Mouse (Mus musculus) E14TG2a.4 (cell line): ENCODE results near the gene Elf1.

Experiments used
- H3K27me3 ChIP-seq: 2 replicates; pipeline ENCODE4 v1.6.1; 2014; ENCODE audit warnings: low read length, control low read depth; ENCODE audit not compliant: insufficient read depth
- H3K36me3 ChIP-seq: 2 replicates; pipeline ENCODE4 v1.6.1; 2014; ENCODE audit warnings: low read length, control low read depth; ENCODE audit not compliant: insufficient read depth
- H3K4me1 ChIP-seq: replicated peaks from 2 replicates; pipeline ENCODE4 v1.6.1; 2014; ENCODE audit warnings: low read depth, low read length, control low read depth
- H3K4me3 ChIP-seq: replicated peaks from 2 replicates; pipeline ENCODE4 v1.5.1; 2014; ENCODE audit warnings: mild to moderate bottlenecking, low read length
- H3K9me3 ChIP-seq: 2 replicates; pipeline ENCODE4 v1.6.1; 2014; ENCODE audit warnings: low read length, control low read depth
- CTCF ChIP-seq: conservative IDR thresholded peaks from 2 replicates; pipeline ENCODE4 v1.5.1; 2014; ENCODE audit warnings: low read length
- NANOG ChIP-seq: IDR thresholded peaks from 2 replicates; pipeline ENCODE4 v1.6.1; 2014; ENCODE audit warnings: borderline replicate concordance, low read length, mixed read lengths
- POU5F1 ChIP-seq: IDR thresholded peaks from 2 replicates; pipeline ENCODE4 v1.6.1; 2014; ENCODE audit warnings: low read length, borderline replicate concordance

Elf1 gene

GRCm38 (mm10) chr14:79515511-79516242 is 34.7 kb downstream of the Elf1 start:
- no peak for TF ChIP-seq NANOG
- no peak for TF ChIP-seq CTCF
- TF ChIP-seq POU5F1: no peak
- no peaks in the 10 kb centered on the region for H3K36me3 ChIP-seq
- no peak overlapping the region for H3K4me3 ChIP-seq
- H3K4me1 ChIP-seq: peaks cover 28% of the 10 kb centered on the region
- no peaks in the 10 kb centered on the region for H3K27me3 ChIP-seq
- no peaks in the 10 kb centered on the region for H3K9me3 ChIP-seq

DNA sequence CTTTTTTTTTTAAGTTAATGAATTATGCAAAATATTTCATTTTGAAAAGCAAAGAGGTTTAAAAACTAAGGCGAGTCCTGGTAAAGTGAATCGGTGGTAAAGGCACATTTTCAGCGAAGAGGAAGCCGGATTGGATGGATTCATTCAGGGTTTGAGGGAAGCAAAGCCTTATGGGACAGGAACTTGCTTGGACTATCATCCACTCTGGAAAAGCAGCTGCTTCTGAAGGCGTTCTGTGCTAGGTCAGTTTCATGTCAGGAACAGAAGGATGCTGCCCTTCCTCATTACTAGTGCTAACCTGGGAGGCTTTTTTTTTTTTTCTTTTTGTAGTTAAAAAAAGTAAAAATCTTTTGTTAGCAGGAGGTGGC is 35.2 kb downstream of the Elf1 start:
- no peaks in the 10 kb centered on the region for H3K9me3 ChIP-seq
- peaks cover 28% of the 10 kb centered on the region for H3K4me1 ChIP-seq
- H3K4me3 ChIP-seq: no peak overlapping the region
- H3K36me3 ChIP-seq: no peaks in the 10 kb centered on the region
- no peak for TF ChIP-seq NANOG
- TF ChIP-seq POU5F1: no peak
- no peak for TF ChIP-seq CTCF
- no peaks in the 10 kb centered on the region for H3K27me3 ChIP-seq

GRCm38 (mm10) chr14:79516751-79517150 is 35.8 kb downstream of the Elf1 start:
- Histone ChIP-seq H3K9me3 (no peaks in the 10 kb centered on the region), H3K4me3 (no peak overlapping the region), H3K36me3 (no peaks in the 10 kb centered on the region), H3K4me1 (peaks cover 28% of the 10 kb centered on the region), H3K27me3 (no peaks in the 10 kb centered on the region)
- TF ChIP-seq CTCF (no peak), NANOG (no peak), POU5F1 (no peak)

- Histone ChIP-seq H3K9me3 (no peaks in the 10 kb centered on the region), H3K27me3 (no peaks in the 10 kb centered on the region), H3K4me3 (no peak overlapping the region), H3K36me3 (no peaks in the 10 kb centered on the region), H3K4me1 (peaks cover 28% of the 10 kb centered on the region)
- TF ChIP-seq NANOG: no peak
- no peak for TF ChIP-seq CTCF
- TF ChIP-seq POU5F1: no peak
Observed at GRCm38 (mm10) chr14:79517185-79517740, 36.3 kb downstream of the Elf1 start.

GRCm38 (mm10) chr14:79518123-79518522 is 37.1 kb downstream of the Elf1 start:
- no peak overlapping the region for H3K4me3 ChIP-seq
- peaks cover 28% of the 10 kb centered on the region for H3K4me1 ChIP-seq
- no peaks in the 10 kb centered on the region for H3K9me3 ChIP-seq
- H3K36me3 ChIP-seq: no peaks in the 10 kb centered on the region
- H3K27me3 ChIP-seq: no peaks in the 10 kb centered on the region
- no peak for TF ChIP-seq NANOG
- no peak for TF ChIP-seq CTCF
- TF ChIP-seq POU5F1: no peak

GRCm38 (mm10) chr14:79518761-79519662 is 38.0 kb downstream of the Elf1 start:
- no peak for TF ChIP-seq NANOG
- TF ChIP-seq POU5F1: no peak
- TF ChIP-seq CTCF: no peak
- no peaks in the 10 kb centered on the region for H3K27me3 ChIP-seq
- peaks cover 28% of the 10 kb centered on the region for H3K4me1 ChIP-seq
- H3K4me3 ChIP-seq: no peak overlapping the region
- H3K9me3 ChIP-seq: no peaks in the 10 kb centered on the region
- H3K36me3 ChIP-seq: no peaks in the 10 kb centered on the region

- Histone ChIP-seq H3K36me3 (no peaks in the 10 kb centered on the region), H3K9me3 (no peaks in the 10 kb centered on the region), H3K27me3 (no peaks in the 10 kb centered on the region), H3K4me1 (peaks cover 28% of the 10 kb centered on the region), H3K4me3 (no peak overlapping the region)
- TF ChIP-seq CTCF: no peak
- no peak for TF ChIP-seq NANOG
- TF ChIP-seq POU5F1: no peak
Observed at GRCm38 (mm10) chr14:79519663-79519975, 38.6 kb downstream of the Elf1 start.

DNA sequence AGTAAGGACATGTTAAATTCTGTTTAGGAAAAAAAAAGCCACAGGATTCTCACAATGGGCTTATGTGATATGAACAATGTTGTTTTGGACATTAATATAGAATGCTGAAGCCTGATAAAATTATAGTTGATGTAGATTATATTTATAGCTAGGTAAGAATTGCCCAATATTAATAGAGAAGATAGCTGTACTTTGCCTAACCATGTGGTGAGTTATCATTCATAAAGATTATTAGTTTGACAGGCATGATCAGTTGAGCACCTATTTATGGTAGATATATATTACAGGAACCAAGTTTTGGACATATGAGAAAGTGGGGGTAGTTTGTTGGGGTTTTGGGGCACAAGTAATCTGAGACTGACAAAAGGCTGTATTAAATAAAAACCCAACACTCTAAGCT is 39.6 kb downstream of the Elf1 start:
- Histone ChIP-seq H3K4me3 (no peak overlapping the region), H3K36me3 (no peaks in the 10 kb centered on the region), H3K4me1 (peaks cover 21% of the 10 kb centered on the region), H3K27me3 (no peaks in the 10 kb centered on the region), H3K9me3 (no peaks in the 10 kb centered on the region)
- TF ChIP-seq CTCF (no peak), NANOG (no peak)
